Mouse (Mus musculus) bone marrow macrophage, adult 2 months (primary cell): Measurements from ENCODE around the gene Gm15155.

Experiments used
- CTCF ChIP-seq: IDR thresholded peaks from 2 replicates; pipeline ENCODE4 v1.5.1; 2012; ENCODE audit warnings: low read depth, mild to moderate bottlenecking, low read length, moderate library complexity
- POLR2A ChIP-seq: IDR thresholded peaks from 2 replicates; pipeline ENCODE4 v1.6.1; 2012; ENCODE audit warnings: mild to moderate bottlenecking, low read depth, low read length, borderline replicate concordance

GRCm38 (mm10) chrX:155622961-155623599, 1.5 kb upstream of the Gm15155 start:
- no peak for TF ChIP-seq CTCF
- TF ChIP-seq POLR2A = no peak
